Mouse (Mus musculus): ENCODE data around the gene Gpr61.

Gene Gpr61

DNA sequence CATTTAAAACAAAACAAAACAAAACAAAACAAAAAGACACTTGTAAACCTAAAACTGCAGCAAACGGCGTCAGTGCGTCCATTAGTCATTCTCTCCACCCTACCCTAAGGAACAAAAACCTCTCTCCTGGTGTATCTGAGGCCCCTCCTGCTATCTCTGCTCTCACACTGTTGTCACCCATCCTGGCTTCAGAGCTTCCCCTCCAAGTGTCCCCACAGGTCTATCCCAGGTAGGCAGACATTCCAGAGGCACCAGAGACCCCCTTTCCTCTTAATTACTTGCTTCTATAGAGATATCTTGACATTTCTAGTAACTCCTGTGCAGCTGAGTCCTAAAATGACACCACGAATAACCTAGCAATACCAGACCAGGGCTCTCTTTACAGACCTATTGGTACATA lies 25.3 kb downstream of the Gpr61 start:
- WGBS: 86% methylated on average over 4 of the region's 4 CpGs

DNA sequence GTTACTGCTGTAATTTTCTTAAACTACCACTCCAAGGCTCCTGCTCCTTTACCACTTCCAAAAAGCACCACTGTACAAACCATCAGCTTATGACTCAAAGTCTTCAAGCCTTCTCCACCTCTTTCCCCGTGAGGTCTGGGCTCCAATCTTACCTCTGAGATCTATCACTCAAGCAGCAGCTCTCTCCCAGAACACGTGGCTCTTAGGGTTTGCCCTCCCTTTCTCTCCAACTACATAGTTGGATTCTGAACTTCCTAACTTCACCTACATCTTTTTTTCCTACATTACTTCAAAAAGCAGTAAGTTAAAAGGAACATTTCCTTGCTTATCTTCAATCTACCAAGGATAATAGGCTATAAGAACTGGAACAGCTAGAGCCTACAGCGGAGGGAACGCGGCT lies 26.2 kb downstream of the Gpr61 start:
- WGBS: 65% methylated on average over 5 of the region's 5 CpGs

DNA sequence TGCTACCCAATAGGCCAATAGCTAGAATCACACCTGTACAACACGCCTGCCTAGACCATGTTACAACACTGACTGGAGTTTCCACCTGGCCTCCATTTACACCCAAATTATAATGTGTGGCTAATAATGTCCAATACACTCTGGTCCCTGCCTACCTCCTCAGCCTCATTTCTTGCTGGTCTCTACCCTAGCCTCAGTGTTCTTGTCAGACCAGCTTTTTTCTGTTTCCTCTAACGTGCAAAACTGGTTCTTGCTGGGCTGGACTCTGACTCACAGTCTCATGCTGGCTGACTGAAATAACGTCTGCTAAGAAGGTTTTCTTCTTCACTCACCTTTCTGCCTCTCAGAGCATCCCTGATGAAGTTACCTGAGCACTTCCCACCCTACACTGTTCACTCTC lies 28.4 kb downstream of the Gpr61 start:
- 84% methylated on average over 3 of the region's 3 CpGs for WGBS

DNA sequence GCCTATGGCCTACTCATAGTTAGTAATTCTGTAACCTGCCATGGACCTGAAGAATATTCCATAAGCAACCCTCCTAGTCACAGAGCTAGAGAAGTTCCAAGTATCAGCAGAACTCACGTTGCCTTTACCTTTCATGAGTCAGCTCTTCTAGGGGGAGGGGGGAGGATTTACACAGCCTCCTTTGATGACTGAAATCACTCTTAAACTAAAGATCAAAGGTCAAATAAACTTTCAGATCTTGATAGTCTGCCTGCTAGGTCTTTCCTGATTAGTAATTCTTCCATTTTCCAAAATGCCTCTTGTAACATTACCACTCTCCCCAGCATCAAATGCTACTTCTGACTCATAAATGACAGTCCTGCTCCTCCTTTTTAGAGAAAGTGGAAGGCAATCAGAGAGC lies 30.6 kb downstream of the Gpr61 start:
- WGBS: 60% methylated on average over 1 of the region's 1 CpGs

DNA sequence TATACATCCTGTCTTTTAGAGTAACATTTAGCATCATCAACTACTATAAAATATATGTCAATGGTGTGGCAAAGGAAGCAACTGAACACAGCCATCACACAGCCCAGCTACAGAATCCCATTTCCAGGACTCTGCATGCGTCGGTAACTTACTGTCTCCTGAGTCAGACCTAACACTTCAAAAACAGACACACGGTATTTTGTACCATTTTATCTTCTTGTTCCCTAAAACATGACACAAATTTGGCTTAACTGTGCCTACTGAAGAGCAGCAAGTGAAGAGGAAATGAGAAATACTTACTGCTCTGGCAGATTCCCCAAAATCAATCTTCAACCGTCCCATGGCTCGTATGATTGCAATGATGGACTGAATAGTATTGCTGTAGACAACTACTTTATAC lies 31.4 kb downstream of the Gpr61 start:
- WGBS: 47% methylated on average over 5 of the region's 5 CpGs

DNA sequence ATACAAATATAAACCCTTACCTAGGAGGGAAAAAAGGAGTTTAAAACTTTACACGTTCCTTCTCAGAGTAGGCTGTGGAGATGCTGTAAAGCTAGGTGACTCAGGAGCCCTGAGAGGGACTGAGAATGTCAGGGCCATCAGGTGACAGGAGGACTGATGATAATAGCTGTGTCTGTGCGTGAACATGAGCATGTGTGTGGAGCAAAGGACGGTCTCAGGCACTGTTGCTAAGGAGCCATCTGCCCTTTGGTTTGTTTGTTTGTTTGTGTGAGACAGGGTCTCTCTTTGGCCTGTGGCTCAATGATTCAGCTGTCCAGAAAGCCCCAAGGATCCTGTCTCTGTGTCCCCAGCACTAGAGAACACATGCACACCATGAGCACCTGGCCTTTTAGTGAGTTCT lies 33.6 kb downstream of the Gpr61 start:
- WGBS: 74% methylated on average over 3 of the region's 3 CpGs

DNA sequence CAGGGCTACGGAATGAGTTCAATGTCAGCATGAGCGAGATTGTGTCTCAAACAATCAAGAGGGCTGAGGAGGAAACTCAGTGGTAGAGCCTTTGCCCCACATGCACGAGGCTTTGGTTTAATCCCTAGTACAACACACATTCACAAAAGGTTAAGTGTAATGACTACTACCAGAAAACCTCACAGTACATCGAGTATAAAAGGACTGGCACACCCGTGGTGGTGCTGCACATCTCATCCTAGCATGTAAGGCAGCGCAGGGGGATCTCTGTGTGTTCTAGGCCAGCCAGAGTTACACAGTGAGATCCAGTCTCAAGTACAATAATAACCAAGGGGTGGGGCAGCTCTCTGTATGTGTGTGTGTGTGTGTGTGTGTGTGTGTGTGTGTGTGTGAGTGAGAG lies 37.2 kb downstream of the Gpr61 start:
- 91% methylated on average over 6 of the region's 6 CpGs for WGBS

DNA sequence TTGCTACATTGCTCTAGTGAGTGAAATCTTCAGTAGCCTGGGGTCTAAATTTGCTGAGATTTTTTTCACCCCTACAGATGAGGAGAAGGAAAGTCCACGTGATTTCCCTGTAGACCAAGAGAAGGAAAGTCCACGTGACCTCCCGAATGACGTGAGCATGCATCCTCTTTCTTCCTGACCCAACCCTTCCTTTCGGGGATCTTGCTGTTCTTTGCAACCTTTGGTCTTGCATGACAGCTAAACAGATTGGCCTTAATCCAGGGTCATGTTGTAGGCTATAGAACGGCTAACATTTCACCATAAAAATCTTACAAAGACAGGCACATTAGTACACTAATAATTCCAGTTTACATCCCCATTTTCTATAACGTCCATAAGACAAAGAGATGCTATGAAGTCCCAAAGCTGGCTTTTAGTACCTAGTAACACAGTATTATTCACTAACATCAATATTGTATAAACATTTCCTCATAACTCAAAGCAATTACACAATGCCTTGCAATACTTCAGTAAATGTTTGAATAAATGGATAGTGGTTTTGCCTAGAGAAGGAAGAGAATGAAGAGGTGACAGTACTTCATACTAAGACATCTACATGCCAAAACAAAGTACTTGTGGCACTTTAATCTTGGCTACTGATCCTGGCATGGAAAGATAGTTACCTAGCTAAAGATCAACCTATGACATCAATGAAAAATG lies 40.9 kb downstream of the Gpr61 start:
- WGBS: 78% methylated on average over 7 of the region's 7 CpGs

DNA sequence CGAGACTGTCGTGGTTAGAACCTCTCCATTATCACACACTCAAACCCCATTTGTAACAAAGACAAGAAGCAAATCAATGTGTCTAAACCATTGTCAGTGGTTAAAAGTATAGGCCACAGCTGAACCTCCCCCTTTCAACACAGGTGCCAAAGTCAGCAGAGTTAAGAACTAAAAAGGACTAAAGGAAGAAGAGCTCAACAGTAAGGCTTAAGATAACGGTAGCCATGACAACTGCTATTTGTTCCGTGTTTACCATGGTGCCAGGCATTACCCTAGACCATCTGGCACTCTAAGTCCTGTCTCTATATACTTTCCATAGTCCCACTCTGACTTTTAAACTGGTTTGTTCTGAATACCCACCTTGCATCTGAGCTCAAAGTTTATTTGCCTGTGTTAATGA lies 42.0 kb downstream of the Gpr61 start:
- 55% methylated on average over 4 of the region's 4 CpGs for WGBS

DNA sequence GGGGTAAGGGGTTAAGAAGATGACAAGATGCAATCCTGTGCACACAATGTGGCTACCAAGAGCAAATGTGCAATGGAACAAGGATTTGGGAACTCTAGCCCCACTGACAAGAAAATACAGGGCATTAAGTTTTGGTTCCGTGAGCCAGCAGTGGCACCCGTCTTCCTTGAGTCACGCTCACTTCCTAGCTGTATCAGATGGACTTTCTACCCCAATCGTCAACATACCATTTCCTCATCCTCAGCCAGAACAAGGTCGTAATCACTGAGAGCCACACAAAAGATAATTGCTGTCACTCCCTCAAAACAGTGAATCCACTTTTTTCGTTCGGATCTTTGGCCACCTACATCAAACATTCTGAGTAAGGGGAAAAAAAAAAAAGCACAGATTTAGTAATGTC lies 42.4 kb downstream of the Gpr61 start:
- WGBS: 62% methylated on average over 7 of the region's 7 CpGs

DNA sequence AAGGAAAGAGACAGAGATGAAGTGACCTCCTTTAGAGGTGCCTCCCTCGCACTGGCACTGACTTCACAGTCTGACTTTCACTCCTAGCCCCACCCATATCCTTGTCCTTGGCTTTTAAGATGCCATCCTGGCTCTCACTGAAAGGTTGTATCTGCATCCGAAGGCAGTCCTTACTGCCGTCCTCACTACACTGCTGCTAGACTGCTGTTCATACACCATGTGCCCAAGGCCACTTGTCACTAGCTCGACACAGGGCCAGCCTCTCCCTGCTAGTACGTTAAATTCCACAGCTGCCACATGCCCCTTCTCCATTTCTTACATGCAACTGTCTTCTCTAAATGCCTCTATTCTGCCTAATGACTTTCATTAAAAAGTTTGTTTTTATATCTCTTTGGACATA lies 43.4 kb downstream of the Gpr61 start:
- WGBS: 72% methylated on average over 5 of the region's 5 CpGs

DNA sequence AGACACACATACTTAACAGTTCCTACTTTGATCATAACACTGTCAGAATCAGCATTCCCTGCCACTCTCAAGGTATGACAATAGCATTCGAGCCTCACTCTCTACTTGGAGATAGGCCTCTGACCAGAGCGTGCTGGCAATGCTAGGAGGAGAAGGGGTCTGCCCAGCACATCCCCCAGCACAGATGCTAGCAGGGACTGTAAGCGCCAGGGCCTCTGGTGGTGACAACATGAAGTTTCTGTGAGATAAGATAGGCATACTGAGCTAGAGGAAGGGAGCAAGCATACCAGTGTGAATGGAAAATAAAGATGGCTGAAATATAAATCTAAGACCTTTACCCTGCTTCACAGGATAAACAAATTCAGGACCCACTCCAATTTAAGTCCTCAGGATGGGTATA lies 49.4 kb downstream of the Gpr61 start:
- whole genome bisulfite sequencing: 84% methylated on average over 3 of the region's 3 CpGs

DNA sequence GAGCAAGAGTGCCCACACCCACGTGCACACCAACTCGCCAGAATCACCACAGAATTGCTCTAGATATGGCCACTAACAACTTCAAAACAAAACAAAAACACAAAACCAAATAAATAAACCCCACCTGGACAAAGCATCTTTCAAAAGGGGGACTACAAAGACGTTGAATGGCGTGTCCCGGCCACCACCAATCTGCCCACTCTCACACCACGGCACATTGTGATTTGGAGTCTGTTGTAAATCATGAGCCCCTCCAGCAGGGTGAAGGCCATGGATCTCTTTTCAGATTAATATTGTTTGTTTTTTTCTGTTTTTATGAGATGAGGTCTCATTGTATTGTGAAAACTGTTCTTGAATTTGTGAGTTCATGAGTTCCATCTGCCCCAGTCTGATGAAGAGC lies 52.6 kb downstream of the Gpr61 start:
- 47% methylated on average over 6 of the region's 6 CpGs for WGBS

DNA sequence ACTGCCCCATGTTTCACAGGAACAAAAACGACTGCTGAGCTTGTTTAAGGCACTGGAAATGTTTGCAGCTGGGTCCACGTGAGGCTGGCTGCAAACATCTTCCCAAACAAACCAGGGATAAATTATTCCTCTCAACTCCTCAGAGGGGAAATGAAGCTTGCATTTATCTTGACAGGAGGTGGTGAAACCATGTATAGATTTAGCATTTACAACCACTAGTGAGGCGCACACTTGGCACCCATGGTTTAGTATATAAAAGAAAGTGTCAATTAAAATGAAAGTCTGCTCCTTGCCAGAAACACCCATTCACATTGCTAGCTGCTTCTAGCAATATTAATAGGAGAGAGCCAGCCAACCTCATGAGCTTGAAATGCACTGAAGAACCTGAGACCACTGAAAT lies 53.1 kb downstream of the Gpr61 start:
- 24% methylated on average over 3 of the region's 3 CpGs for WGBS
